Mouse (Mus musculus): ENCODE results near the gene Ankrd66. TPM values are rescaled to one million over a fixed set of nuclear protein-coding genes. Genes with fewer than 3 reads are reported as not detected.

Gene Ankrd66
- 0.17 and 0.47 TPM in 2 replicates for polyA plus RNA-seq (2015; fragmentation: Nextera tagmentation; extraction: Ambion mirVana)

DNA sequence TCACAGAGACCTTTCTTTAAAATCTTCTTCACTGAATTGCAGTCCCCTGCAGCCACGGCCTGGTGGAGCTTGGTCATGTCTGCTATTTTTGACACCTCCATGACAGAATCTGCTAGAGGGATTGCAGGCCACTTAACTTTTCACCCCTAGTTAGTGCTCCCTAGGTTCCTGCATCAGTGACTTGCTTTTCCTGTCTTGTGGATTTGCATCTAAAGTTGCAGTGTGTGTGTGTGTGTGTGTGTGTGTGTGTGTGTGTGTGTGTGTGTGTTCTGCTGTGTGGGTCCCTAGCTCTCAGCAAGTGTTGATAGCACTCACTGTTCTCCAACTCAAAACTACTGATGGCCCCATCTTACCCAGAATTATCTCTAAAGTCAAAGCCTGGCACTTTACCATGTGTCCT, at the start of gene Ankrd66:
Ankrd66 (minus strand) TSS at position 101 of the 400 bp plus-strand sequence.
- H3K4me2 ChIP-seq: no peak within 1 kb of the TSS
- H3K27me3 ChIP-seq: no peaks in the 10 kb centered on the region
- H3K4me3 ChIP-seq (replicated peaks): no peak within 1 kb of the TSS
- H3K4me1 ChIP-seq: no peaks in the 10 kb centered on the region
- H3K9me3 ChIP-seq (replicated peaks): no peaks in the 10 kb centered on the region
- H3K27ac ChIP-seq: no peak within 1 kb of the TSS
- no peak within 1 kb of the TSS for H3K9ac ChIP-seq
- ATAC-seq (replicated peaks; ENCODE audit: low FRiP score): no peak
- WGBS: 20% methylated on average over 1 of the region's 1 CpGs
- no peaks in the 10 kb centered on the region for H3K36me3 ChIP-seq

DNA sequence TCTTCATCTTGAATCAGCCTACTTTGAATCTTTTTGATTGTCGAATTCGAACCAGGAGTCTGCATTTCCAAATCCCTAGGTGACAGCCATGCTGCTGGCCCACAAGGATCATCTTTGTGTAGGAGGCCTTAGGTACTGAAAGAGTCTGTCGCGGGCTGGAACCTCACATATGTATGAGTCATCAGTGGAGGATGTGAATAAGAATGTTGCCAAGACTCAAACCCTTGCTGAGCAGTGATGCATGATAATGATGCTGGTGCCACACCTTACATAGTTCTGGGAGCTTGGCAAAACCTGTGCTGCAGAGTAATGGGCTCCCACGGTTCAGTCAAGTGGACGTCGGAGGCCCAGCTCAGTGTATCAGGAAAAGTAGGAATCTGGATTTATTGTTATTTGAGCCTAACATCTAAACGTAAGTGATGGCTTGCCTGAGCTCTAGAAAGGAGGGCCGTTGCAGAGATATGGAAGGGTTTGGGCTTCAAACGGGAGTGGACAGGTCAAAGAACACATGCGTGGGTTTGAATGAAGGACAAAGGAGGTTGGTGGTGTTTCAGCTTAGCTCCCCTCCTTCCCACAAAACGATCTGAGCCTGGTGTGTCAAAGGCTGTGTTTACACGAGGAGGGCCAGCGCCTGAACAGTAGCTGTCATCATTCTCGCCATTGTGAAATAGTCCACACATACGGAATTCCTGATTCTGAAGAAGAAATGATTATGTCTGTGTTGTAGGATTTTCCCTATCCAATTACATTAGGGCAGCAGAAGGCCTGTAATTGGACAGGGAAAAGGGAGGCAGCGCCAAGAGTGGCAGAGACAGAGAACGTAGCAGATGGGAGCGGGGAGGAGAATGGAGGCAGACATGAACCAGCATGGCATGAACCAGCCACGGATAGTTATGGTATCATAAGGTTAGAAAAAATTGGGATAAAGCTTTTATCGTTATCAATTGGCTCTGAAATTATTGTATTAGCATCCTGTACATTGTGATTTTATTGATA, 49.2 kb upstream of the Ankrd66 start:
- H3K4me2 ChIP-seq: no peak overlapping the region
- H3K9me3 ChIP-seq (replicated peaks): no peaks in the 10 kb centered on the region
- H3K9ac ChIP-seq: no peak overlapping the region
- 82% methylated on average over 21 of the region's 21 CpGs for WGBS
- H3K36me3 ChIP-seq: peaks cover 6% of the 10 kb centered on the region; the same call in 1 of the 2 replicates
- H3K4me3 ChIP-seq (replicated peaks): no peak overlapping the region
- no peak for ATAC-seq (replicated peaks; ENCODE audit: low FRiP score)
- H3K27ac ChIP-seq: no peak overlapping the region
- no peaks in the 10 kb centered on the region for H3K4me1 ChIP-seq
- no peaks in the 10 kb centered on the region for H3K27me3 ChIP-seq

DNA sequence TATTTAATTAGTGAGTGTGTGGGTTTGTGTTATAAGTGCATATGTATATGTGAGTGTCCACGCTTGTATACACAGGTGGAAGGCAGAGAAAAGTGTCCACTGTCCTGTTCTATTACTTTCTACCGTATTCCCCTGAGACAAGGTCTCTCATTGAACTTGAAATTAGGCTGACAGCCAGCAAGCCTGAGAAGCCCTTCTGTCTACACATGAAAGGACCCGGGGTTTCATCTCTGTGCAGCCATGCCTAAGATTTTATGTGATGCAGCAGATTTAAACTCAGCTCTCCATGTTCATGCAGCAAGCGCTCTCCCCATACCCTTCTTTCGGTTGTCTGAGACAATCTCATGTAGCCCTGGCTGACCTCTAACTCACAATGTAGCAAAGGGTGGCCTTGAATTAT, 47.1 kb upstream of the Ankrd66 start:
- H3K9me3 ChIP-seq (replicated peaks): no peaks in the 10 kb centered on the region
- WGBS: 85% methylated on average over 5 of the region's 5 CpGs
- no peak overlapping the region for H3K4me2 ChIP-seq
- no peak overlapping the region for H3K27ac ChIP-seq
- no peak for ATAC-seq (replicated peaks; ENCODE audit: low FRiP score)
- H3K9ac ChIP-seq: no peak overlapping the region
- H3K4me1 ChIP-seq: no peaks in the 10 kb centered on the region
- no peak overlapping the region for H3K4me3 ChIP-seq (replicated peaks)
- H3K36me3 ChIP-seq: no peaks in the 10 kb centered on the region
- H3K27me3 ChIP-seq: no peaks in the 10 kb centered on the region

DNA sequence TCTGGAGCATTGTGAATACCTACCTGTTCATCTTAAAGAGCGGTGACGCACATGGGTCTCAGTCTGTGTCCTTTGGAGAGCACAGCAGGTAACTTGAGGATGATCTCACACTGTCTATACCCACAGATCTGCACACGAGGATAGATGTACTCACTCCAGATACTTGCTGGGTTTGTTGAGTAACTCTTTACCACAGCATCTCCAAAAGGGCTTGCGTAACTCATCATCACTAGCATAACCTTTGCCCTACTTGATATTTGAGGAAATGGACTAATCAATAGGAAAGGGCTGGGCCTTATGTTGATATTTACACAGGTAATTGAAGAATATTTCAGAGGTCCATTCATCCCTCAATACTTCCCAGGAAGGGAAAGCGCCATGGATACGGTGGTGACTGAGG, 46.3 kb upstream of the Ankrd66 start:
- ATAC-seq (replicated peaks; ENCODE audit: low FRiP score): no peak
- 92% methylated on average over 6 of the region's 6 CpGs for WGBS
- Histone ChIP-seq H3K4me3 (replicated peaks) (no peak overlapping the region), H3K27me3 (no peaks in the 10 kb centered on the region), H3K27ac (no peak overlapping the region), H3K4me1 (peaks cover 3% of the 10 kb centered on the region; the same call in 1 of the 2 replicates), H3K4me2 (no peak overlapping the region), H3K36me3 (no peaks in the 10 kb centered on the region), H3K9ac (no peak overlapping the region), H3K9me3 (replicated peaks) (no peaks in the 10 kb centered on the region)

DNA sequence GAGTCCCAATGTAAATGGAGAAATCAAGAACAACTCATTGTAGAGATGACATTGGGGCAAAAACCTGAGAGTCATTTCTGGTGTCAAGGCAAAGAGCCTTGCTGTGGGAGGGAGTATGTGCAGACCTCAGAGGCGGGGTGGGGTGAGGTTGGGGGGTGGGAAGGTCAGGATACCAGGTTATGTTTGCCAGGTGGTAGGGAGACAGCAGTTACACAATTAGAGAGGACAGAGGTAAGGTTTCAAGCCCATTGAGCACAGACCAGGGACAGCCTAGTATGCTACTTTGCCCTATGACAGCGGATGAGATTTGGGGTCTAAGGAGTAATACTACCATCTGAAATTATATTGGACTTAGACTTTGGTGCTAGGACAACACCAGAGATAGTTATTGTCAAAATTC, 43.8 kb upstream of the Ankrd66 start:
- Histone ChIP-seq H3K9ac (no peak overlapping the region), H3K4me2 (no peak overlapping the region), H3K9me3 (replicated peaks) (no peaks in the 10 kb centered on the region), H3K27ac (no peak overlapping the region), H3K27me3 (no peaks in the 10 kb centered on the region), H3K4me1 (peaks cover 15% of the 10 kb centered on the region), H3K36me3 (no peaks in the 10 kb centered on the region), H3K4me3 (replicated peaks) (no peak overlapping the region)
- whole genome bisulfite sequencing: 87% methylated on average over 2 of the region's 2 CpGs
- no peak for ATAC-seq (replicated peaks; ENCODE audit: low FRiP score)

DNA sequence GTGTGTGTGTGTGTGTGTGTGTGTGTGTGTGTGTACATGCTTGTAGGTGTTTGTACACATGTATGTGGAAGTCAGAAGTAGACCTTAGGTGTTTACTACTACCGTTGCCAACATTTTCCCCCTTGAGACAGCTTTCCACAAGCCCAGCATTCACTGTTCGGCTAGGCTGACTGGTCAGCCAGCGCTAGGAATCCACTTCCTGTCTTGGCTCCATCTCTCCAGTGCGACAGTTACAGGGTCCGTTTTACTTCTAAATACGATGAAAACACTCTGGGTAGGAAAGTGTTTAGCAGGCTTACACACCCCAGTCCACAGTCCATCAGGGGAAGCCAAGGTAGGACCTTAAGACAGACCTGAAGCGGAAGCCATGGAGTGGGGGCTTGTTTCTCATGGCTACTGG, 41.3 kb upstream of the Ankrd66 start:
- Histone ChIP-seq H3K4me2 (no peak overlapping the region), H3K36me3 (no peaks in the 10 kb centered on the region), H3K27me3 (no peaks in the 10 kb centered on the region), H3K27ac (0 out of 2 replicates have a peak overlapping the region, but pooled peaks have one; percentile 60), H3K9ac (no peak overlapping the region), H3K4me1 (peaks cover 32% of the 10 kb centered on the region), H3K4me3 (replicated peaks) (no peak overlapping the region), H3K9me3 (replicated peaks) (no peaks in the 10 kb centered on the region)
- ATAC-seq (replicated peaks; ENCODE audit: low FRiP score): no peak
- WGBS: 47% methylated on average over 7 of the region's 7 CpGs

DNA sequence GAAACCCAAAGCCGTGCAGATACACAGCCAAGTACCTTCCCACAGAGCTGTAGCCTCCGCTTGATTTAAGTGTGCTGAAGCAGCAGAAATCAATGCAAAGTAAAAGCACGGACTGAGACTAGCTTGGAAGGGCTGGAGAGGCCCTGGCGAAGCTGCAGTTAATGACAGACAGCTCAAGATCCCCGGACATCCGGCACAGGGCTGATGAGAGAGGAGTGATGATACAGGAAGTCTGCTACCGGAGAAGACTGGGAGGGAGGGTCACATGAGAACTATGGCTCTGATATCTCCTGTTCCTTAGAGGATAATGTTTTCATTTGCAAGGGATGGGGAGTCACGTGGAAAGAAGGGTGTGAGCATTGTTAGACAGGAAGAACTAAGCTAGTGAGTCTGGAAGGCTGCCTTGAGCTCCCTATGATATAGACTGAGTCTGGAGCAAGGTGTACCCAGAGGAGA, 37.6 kb upstream of the Ankrd66 start:
- no peaks in the 10 kb centered on the region for H3K9me3 ChIP-seq (replicated peaks)
- peak; percentile 86 for ATAC-seq (replicated peaks; ENCODE audit: low FRiP score)
- WGBS: 11% methylated on average over 8 of the region's 8 CpGs
- peak overlapping the region; percentile 49 for H3K4me2 ChIP-seq
- H3K27ac ChIP-seq: peak overlapping the region; percentile 83
- H3K4me1 ChIP-seq: peaks cover 32% of the 10 kb centered on the region
- no peak overlapping the region for H3K9ac ChIP-seq
- H3K4me3 ChIP-seq (replicated peaks): peak overlapping the region; percentile 17; the same call in 1 of the 2 replicates
- H3K27me3 ChIP-seq: no peaks in the 10 kb centered on the region
- no peaks in the 10 kb centered on the region for H3K36me3 ChIP-seq

DNA sequence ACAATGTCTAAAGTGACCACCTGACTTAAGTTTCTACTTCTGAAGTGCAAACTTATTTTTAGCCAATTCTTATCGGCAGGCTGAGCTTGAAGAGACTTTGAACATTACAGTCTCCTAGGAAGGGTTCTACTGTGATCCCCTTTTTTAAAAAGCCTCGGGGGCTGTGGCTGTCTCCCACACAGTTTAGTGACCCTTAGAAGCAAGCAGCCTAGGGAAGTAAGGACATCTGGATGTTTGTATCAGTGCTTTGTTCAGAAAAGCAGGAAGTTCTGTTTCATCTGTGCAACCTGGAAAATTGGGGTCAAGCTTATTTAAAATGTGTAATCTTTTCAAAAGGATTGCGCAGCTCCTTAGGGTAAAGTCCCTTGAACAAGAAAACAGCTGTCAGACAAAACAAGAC, 37.0 kb upstream of the Ankrd66 start:
- Histone ChIP-seq H3K4me1 (peaks cover 32% of the 10 kb centered on the region), H3K4me3 (replicated peaks) (peak overlapping the region; percentile 17; the same call in 1 of the 2 replicates), H3K4me2 (peak overlapping the region; percentile 49), H3K27ac (peak overlapping the region; percentile 83), H3K27me3 (no peaks in the 10 kb centered on the region), H3K9ac (no peak overlapping the region), H3K9me3 (replicated peaks) (no peaks in the 10 kb centered on the region), H3K36me3 (no peaks in the 10 kb centered on the region)
- WGBS: 12% methylated on average over 3 of the region's 3 CpGs
- 0 out of 2 replicates have a peak, but pooled peaks have one; percentile 29 for ATAC-seq (replicated peaks; ENCODE audit: low FRiP score)

DNA sequence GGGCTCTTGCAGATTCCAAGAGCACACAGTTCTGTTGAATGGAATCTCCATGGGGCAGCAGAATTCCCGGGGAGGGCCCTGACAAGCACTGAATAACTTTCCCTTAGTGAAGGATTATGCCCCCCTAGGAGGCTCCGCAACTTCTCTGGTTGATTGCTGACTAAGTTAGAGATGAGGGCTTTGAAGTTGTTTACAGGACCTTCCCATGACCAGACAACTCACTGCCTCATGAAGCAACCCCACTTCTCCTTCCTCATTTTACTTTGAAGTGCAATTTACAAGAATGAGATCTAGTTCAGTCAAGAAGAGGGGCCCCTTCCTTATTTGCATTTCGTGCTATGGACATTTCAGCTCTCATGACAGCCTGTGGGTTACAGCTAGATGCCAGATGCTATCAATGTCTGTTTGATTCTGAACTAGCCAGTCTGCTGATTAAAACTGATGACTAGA, 30.2 kb upstream of the Ankrd66 start:
- Histone ChIP-seq H3K9ac (no peak overlapping the region), H3K4me1 (peaks cover 23% of the 10 kb centered on the region), H3K4me3 (replicated peaks) (no peak overlapping the region), H3K4me2 (no peak overlapping the region), H3K36me3 (no peaks in the 10 kb centered on the region), H3K9me3 (replicated peaks) (no peaks in the 10 kb centered on the region), H3K27ac (no peak overlapping the region), H3K27me3 (no peaks in the 10 kb centered on the region)
- 26% methylated on average over 3 of the region's 3 CpGs for WGBS
- ATAC-seq (replicated peaks; ENCODE audit: low FRiP score): no peak

DNA sequence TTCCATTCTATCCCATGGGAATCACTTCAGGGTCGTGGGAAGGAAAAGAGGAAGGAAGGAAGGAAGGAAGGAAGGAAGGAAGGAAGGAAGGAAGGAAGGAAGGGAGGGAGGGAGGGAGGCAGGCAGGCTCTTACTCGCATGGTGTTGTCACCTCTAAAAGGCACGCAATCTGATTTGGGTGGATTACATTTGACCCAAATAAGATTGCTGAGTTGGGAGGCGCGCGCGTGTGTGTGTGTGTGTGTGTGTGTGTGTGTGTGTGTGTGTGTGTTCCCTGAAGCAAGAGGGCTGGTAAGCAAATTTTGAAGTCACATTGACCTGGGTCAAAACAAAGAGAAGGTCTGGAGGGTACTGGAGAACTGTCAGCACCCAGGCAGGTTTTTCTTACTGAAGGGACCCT, 25.8 kb upstream of the Ankrd66 start:
- Histone ChIP-seq H3K4me2 (peak overlapping the region; percentile 86), H3K27me3 (no peaks in the 10 kb centered on the region), H3K36me3 (no peaks in the 10 kb centered on the region), H3K4me3 (replicated peaks) (peak overlapping the region; percentile 53), H3K9ac (no peak overlapping the region), H3K27ac (no peak overlapping the region), H3K9me3 (replicated peaks) (no peaks in the 10 kb centered on the region), H3K4me1 (peaks cover 31% of the 10 kb centered on the region)
- ATAC-seq (replicated peaks; ENCODE audit: low FRiP score): no peak
- 42% methylated on average over 7 of the region's 7 CpGs for WGBS

DNA sequence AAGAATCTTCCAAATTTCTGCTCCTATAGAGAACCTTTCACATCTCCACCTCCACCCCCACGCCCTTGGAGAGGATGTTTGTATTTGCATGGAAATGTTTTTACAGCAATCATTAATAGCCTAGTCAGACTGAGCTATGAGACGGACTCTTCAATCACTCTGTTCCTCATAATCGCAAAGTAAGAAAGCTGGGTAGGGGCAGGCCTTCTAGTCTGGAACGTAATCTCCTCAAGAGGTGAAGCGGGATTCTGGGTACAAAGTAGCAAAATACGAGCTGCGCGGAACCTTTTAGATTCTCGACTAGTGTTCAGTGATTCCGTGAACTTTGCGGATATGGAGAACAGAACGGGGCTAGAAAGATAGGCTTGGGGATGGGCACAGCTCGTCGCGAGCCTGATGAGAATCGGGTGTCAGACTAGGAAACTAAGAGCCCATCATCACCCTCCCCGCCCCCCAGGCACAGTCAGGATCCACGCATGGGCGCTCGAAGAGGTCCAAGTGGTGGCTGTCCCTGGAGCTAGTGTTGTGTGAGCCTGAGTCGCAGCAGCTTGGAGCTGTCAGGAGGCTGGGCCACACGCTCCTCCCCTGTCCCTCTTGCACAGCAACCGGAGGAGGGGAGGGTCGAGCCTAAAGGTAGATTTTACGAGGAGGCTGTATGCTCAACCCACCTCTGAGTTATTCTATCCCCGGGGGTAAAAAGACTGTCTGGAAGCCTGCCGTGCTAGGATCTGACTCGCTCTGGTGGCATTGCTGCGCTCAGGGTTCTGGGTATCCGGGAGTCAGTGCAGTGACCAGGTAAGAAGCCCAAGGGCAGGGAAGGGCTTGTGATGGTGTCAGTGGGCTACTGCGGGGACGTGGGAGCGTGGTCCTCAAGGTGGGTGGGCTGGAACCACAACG, 24.8 kb upstream of the Ankrd66 start, which contains the start of gene Pla2g7:
Pla2g7 (plus strand) TSS at position 107 of the 897 bp plus-strand sequence.
- Histone ChIP-seq H3K9me3 (replicated peaks) (no peaks in the 10 kb centered on the region), H3K4me2 (peak within 1 kb of the TSS; percentile 86), H3K27me3 (no peaks in the 10 kb centered on the region), H3K4me1 (peaks cover 26% of the 10 kb centered on the region), H3K4me3 (replicated peaks) (peak within 1 kb of the TSS; percentile 53), H3K9ac (peak within 1 kb of the TSS; percentile 50), H3K27ac (peak within 1 kb of the TSS; percentile 91), H3K36me3 (no peaks in the 10 kb centered on the region)
- peak; percentile 97 for ATAC-seq (replicated peaks; ENCODE audit: low FRiP score)
- under 1% methylated on average over 34 of the region's 34 CpGs for WGBS
